Mouse (Mus musculus): ENCODE measurements around the gene P3h1. TPM values are rescaled to one million over a fixed set of nuclear protein-coding genes. Genes with fewer than 3 reads are reported as not detected.

P3h1 gene
- polyA plus RNA-seq, 1 experiment from 2014 or later, result 22.4 TPM

- no peak overlapping the region for H3K9ac ChIP-seq (ENCODE audit: low read depth, low read length)
- H3K4me2 ChIP-seq (ENCODE audit: low read depth, low read length), result no peak overlapping the region
- no peaks in the 10 kb centered on the region for H3K27me3 ChIP-seq (replicated peaks; ENCODE audit: control insufficient read depth, insufficient read depth, low read length)
- 0 out of 2 replicates have a peak, but pooled peaks cover 2% of the 10 kb centered on the region for H3K36me3 ChIP-seq (ENCODE audit: control insufficient read depth, insufficient read depth, low read length)
- H3K4me1 ChIP-seq (ENCODE audit: control insufficient read depth, insufficient read depth, low read length), result no peaks in the 10 kb centered on the region
- no peak overlapping the region for H3K4me3 ChIP-seq (ENCODE audit: low read length)
- no peaks in the 10 kb centered on the region for H3K9me3 ChIP-seq (ENCODE audit: control insufficient read depth, low read length)
- WGBS, result 93% methylated on average over 9 of the region's 9 CpGs
- no peak for ATAC-seq
- H3K27ac ChIP-seq (ENCODE audit: low read length), result no peak overlapping the region
Measured at GRCm38 (mm10) chr4:119245961-119246360, 13.2 kb downstream of the P3h1 start.

GRCm38 (mm10) chr4:119246688-119247225 lies 14.0 kb downstream of the P3h1 start:
- Histone ChIP-seq H3K4me1 (ENCODE audit: control insufficient read depth, insufficient read depth, low read length) (no peaks in the 10 kb centered on the region), H3K36me3 (ENCODE audit: control insufficient read depth, insufficient read depth, low read length) (no peaks in the 10 kb centered on the region), H3K4me3 (ENCODE audit: low read length) (no peak overlapping the region), H3K9me3 (ENCODE audit: control insufficient read depth, low read length) (no peaks in the 10 kb centered on the region), H3K27me3 (replicated peaks; ENCODE audit: control insufficient read depth, insufficient read depth, low read length) (no peaks in the 10 kb centered on the region), H3K27ac (ENCODE audit: low read length) (no peak overlapping the region), H3K9ac (ENCODE audit: low read depth, low read length) (no peak overlapping the region), H3K4me2 (ENCODE audit: low read depth, low read length) (no peak overlapping the region)
- no peak for ATAC-seq
- WGBS, result 71% methylated on average over 14 of the region's 14 CpGs

- peak overlapping the region; percentile 26; the same call in 1 of the 2 replicates for H3K9ac ChIP-seq (ENCODE audit: low read depth, low read length)
- H3K27ac ChIP-seq (ENCODE audit: low read length), result no peak overlapping the region
- WGBS, result 35% methylated on average over 13 of the region's 13 CpGs
- H3K9me3 ChIP-seq (ENCODE audit: control insufficient read depth, low read length), result no peaks in the 10 kb centered on the region
- no peaks in the 10 kb centered on the region for H3K4me1 ChIP-seq (ENCODE audit: control insufficient read depth, insufficient read depth, low read length)
- no peak overlapping the region for H3K4me3 ChIP-seq (ENCODE audit: low read length)
- H3K27me3 ChIP-seq (replicated peaks; ENCODE audit: control insufficient read depth, insufficient read depth, low read length), result no peaks in the 10 kb centered on the region
- no peaks in the 10 kb centered on the region for H3K36me3 ChIP-seq (ENCODE audit: control insufficient read depth, insufficient read depth, low read length)
- no peak overlapping the region for H3K4me2 ChIP-seq (ENCODE audit: low read depth, low read length)
- peak; percentile 78 for ATAC-seq
Measured at GRCm38 (mm10) chr4:119247462-119248235, 14.9 kb downstream of the P3h1 start.

GRCm38 (mm10) chr4:119248407-119248965 lies 15.8 kb downstream of the P3h1 start:
- no peak overlapping the region for H3K4me3 ChIP-seq (ENCODE audit: low read length)
- H3K36me3 ChIP-seq (ENCODE audit: control insufficient read depth, insufficient read depth, low read length), result no peaks in the 10 kb centered on the region
- H3K27me3 ChIP-seq (replicated peaks; ENCODE audit: control insufficient read depth, insufficient read depth, low read length), result no peaks in the 10 kb centered on the region
- no peak overlapping the region for H3K9ac ChIP-seq (ENCODE audit: low read depth, low read length)
- H3K9me3 ChIP-seq (ENCODE audit: control insufficient read depth, low read length), result no peaks in the 10 kb centered on the region
- 85% methylated on average over 11 of the region's 11 CpGs for WGBS
- H3K4me2 ChIP-seq (ENCODE audit: low read depth, low read length), result no peak overlapping the region
- H3K4me1 ChIP-seq (ENCODE audit: control insufficient read depth, insufficient read depth, low read length), result no peaks in the 10 kb centered on the region
- no peak overlapping the region for H3K27ac ChIP-seq (ENCODE audit: low read length)
- no peak for ATAC-seq

- H3K27ac ChIP-seq (ENCODE audit: low read length), result no peak overlapping the region
- H3K9me3 ChIP-seq (ENCODE audit: control insufficient read depth, low read length), result no peaks in the 10 kb centered on the region
- H3K4me2 ChIP-seq (ENCODE audit: low read depth, low read length), result no peak overlapping the region
- ATAC-seq, result no peak
- no peak overlapping the region for H3K4me3 ChIP-seq (ENCODE audit: low read length)
- H3K4me1 ChIP-seq (ENCODE audit: control insufficient read depth, insufficient read depth, low read length), result no peaks in the 10 kb centered on the region
- H3K27me3 ChIP-seq (replicated peaks; ENCODE audit: control insufficient read depth, insufficient read depth, low read length), result no peaks in the 10 kb centered on the region
- no peaks in the 10 kb centered on the region for H3K36me3 ChIP-seq (ENCODE audit: control insufficient read depth, insufficient read depth, low read length)
- H3K9ac ChIP-seq (ENCODE audit: low read depth, low read length), result no peak overlapping the region
- 46% methylated on average over 7 of the region's 7 CpGs for WGBS
Measured at GRCm38 (mm10) chr4:119252025-119252808, 19.5 kb downstream of the P3h1 start.

- no peak overlapping the region for H3K4me3 ChIP-seq (ENCODE audit: low read length)
- H3K9ac ChIP-seq (ENCODE audit: low read depth, low read length), result no peak overlapping the region
- H3K4me2 ChIP-seq (ENCODE audit: low read depth, low read length), result no peak overlapping the region
- no peak for ATAC-seq
- 48% methylated on average over 9 of the region's 9 CpGs for WGBS
- no peaks in the 10 kb centered on the region for H3K27me3 ChIP-seq (replicated peaks; ENCODE audit: control insufficient read depth, insufficient read depth, low read length)
- H3K36me3 ChIP-seq (ENCODE audit: control insufficient read depth, insufficient read depth, low read length), result no peaks in the 10 kb centered on the region
- H3K4me1 ChIP-seq (ENCODE audit: control insufficient read depth, insufficient read depth, low read length), result 0 out of 2 replicates have a peak, but pooled peaks cover 3% of the 10 kb centered on the region
- H3K27ac ChIP-seq (ENCODE audit: low read length), result no peak overlapping the region
- H3K9me3 ChIP-seq (ENCODE audit: control insufficient read depth, low read length), result no peaks in the 10 kb centered on the region
Measured at GRCm38 (mm10) chr4:119254012-119254618, 21.4 kb downstream of the P3h1 start.

GRCm38 (mm10) chr4:119255351-119255750 lies 22.6 kb downstream of the P3h1 start, which contains the start of gene Cldn19:
TSS of gene Cldn19 (plus strand) at chr4:119255414.
- H3K4me1 ChIP-seq (ENCODE audit: control insufficient read depth, insufficient read depth, low read length), result 0 out of 2 replicates have a peak, but pooled peaks cover 3% of the 10 kb centered on the region
- no peak within 1 kb of the TSS for H3K4me3 ChIP-seq (ENCODE audit: low read length)
- no peak for ATAC-seq
- H3K4me2 ChIP-seq (ENCODE audit: low read depth, low read length), result no peak within 1 kb of the TSS
- no peaks in the 10 kb centered on the region for H3K9me3 ChIP-seq (ENCODE audit: control insufficient read depth, low read length)
- H3K36me3 ChIP-seq (ENCODE audit: control insufficient read depth, insufficient read depth, low read length), result no peaks in the 10 kb centered on the region
- 85% methylated on average over 12 of the region's 12 CpGs for WGBS
- H3K27ac ChIP-seq (ENCODE audit: low read length), result no peak within 1 kb of the TSS
- H3K9ac ChIP-seq (ENCODE audit: low read depth, low read length), result no peak within 1 kb of the TSS
- no peaks in the 10 kb centered on the region for H3K27me3 ChIP-seq (replicated peaks; ENCODE audit: control insufficient read depth, insufficient read depth, low read length)

GRCm38 (mm10) chr4:119257083-119257482 lies 24.4 kb downstream of the P3h1 start:
- H3K27ac ChIP-seq (ENCODE audit: low read length), result peak overlapping the region; percentile 61; the same call in 1 of the 2 replicates
- H3K4me3 ChIP-seq (ENCODE audit: low read length), result no peak overlapping the region
- 56% methylated on average over 6 of the region's 6 CpGs for WGBS
- H3K9ac ChIP-seq (ENCODE audit: low read depth, low read length), result peak overlapping the region; percentile 4; the same call in 1 of the 2 replicates
- no peaks in the 10 kb centered on the region for H3K9me3 ChIP-seq (ENCODE audit: control insufficient read depth, low read length)
- no peak overlapping the region for H3K4me2 ChIP-seq (ENCODE audit: low read depth, low read length)
- no peaks in the 10 kb centered on the region for H3K36me3 ChIP-seq (ENCODE audit: control insufficient read depth, insufficient read depth, low read length)
- ATAC-seq, result peak; percentile 78
- H3K4me1 ChIP-seq (ENCODE audit: control insufficient read depth, insufficient read depth, low read length), result 0 out of 2 replicates have a peak, but pooled peaks cover 3% of the 10 kb centered on the region
- no peaks in the 10 kb centered on the region for H3K27me3 ChIP-seq (replicated peaks; ENCODE audit: control insufficient read depth, insufficient read depth, low read length)
